Mouse (Mus musculus): ENCODE measurements around the gene Zgrf1. TPM values are rescaled to one million over a fixed set of nuclear protein-coding genes. Genes with fewer than 3 reads are reported as not detected.

The Zgrf1 gene
- total and polyA plus RNA-seq, 3 experiments: 2.4 to 106 (median 36.5) TPM

- ATAC-seq (ENCODE audit: extremely low read depth, insufficient number of reproducible peaks, low FRiP score, poor library complexity, severe bottlenecking) (no peak), DNase-seq (ENCODE audit: low spot score) (no peak)
- Histone ChIP-seq H3K4me3 (ENCODE audit: low read depth, low read length) (no peak overlapping the region), H3K27me3 (ENCODE audit: insufficient read depth, low read length) (peaks cover 55% of the 10 kb centered on the region), H3K36me3 (replicated peaks) (no peaks in the 10 kb centered on the region), H3K4me1 (ENCODE audit: insufficient read depth, low read depth, low read length) (no peaks in the 10 kb centered on the region), H3K9me3 (replicated peaks) (no peaks in the 10 kb centered on the region)
- TF ChIP-seq GATA2 (IDR thresholded peaks at IDR 0.05; ENCODE audit: borderline replicate concordance, low read depth, low read length) (no peak), GATA1 (IDR thresholded peaks at IDR 0.05; ENCODE audit: borderline replicate concordance, low read length) (no peak), POLR2AphosphoS5 (IDR thresholded peaks at IDR 0.05; ENCODE audit: insufficient replicate concordance, low read depth, low read length) (no peak), TAL1 (conservative IDR thresholded peaks at IDR 0.05; ENCODE audit: low read depth, low read length) (no peak), CTCF (IDR thresholded peaks at IDR 0.05; ENCODE audit: low read depth, low read length) (no peak)
Observed at GRCm38 (mm10) chr3:127639875-127640761, 86.8 kb downstream of the Zgrf1 start.

- DNase-seq (ENCODE audit: low spot score) (no peak), ATAC-seq (ENCODE audit: extremely low read depth, insufficient number of reproducible peaks, low FRiP score, poor library complexity, severe bottlenecking) (no peak)
- Histone ChIP-seq H3K9me3 (replicated peaks) (no peaks in the 10 kb centered on the region), H3K4me1 (ENCODE audit: insufficient read depth, low read depth, low read length) (no peaks in the 10 kb centered on the region), H3K36me3 (replicated peaks) (no peaks in the 10 kb centered on the region), H3K4me3 (ENCODE audit: low read depth, low read length) (no peak overlapping the region), H3K27me3 (ENCODE audit: insufficient read depth, low read length) (peaks cover 53% of the 10 kb centered on the region)
- TF ChIP-seq GATA1 (IDR thresholded peaks at IDR 0.05; ENCODE audit: borderline replicate concordance, low read length) (no peak), GATA2 (IDR thresholded peaks at IDR 0.05; ENCODE audit: borderline replicate concordance, low read depth, low read length) (no peak), POLR2AphosphoS5 (IDR thresholded peaks at IDR 0.05; ENCODE audit: insufficient replicate concordance, low read depth, low read length) (no peak), TAL1 (conservative IDR thresholded peaks at IDR 0.05; ENCODE audit: low read depth, low read length) (no peak), CTCF (IDR thresholded peaks at IDR 0.05; ENCODE audit: low read depth, low read length) (no peak)
Observed at GRCm38 (mm10) chr3:127640762-127641700, 87.7 kb downstream of the Zgrf1 start.

- TF ChIP-seq GATA2 (IDR thresholded peaks at IDR 0.05; ENCODE audit: borderline replicate concordance, low read depth, low read length): no peak
- TF ChIP-seq POLR2AphosphoS5 (IDR thresholded peaks at IDR 0.05; ENCODE audit: insufficient replicate concordance, low read depth, low read length): no peak
- no peak for TF ChIP-seq CTCF (IDR thresholded peaks at IDR 0.05; ENCODE audit: low read depth, low read length)
- TF ChIP-seq GATA1 (IDR thresholded peaks at IDR 0.05; ENCODE audit: borderline replicate concordance, low read length): no peak
- TF ChIP-seq TAL1 (conservative IDR thresholded peaks at IDR 0.05; ENCODE audit: low read depth, low read length): no peak
- Histone ChIP-seq H3K4me3 (ENCODE audit: low read depth, low read length) (no peak overlapping the region), H3K4me1 (ENCODE audit: insufficient read depth, low read depth, low read length) (no peaks in the 10 kb centered on the region), H3K27me3 (ENCODE audit: insufficient read depth, low read length) (peaks cover 50% of the 10 kb centered on the region), H3K36me3 (replicated peaks) (no peaks in the 10 kb centered on the region), H3K9me3 (replicated peaks) (no peaks in the 10 kb centered on the region)
- no peak for DNase-seq (ENCODE audit: low spot score)
- ATAC-seq (ENCODE audit: extremely low read depth, insufficient number of reproducible peaks, low FRiP score, poor library complexity, severe bottlenecking): no peak
Observed at GRCm38 (mm10) chr3:127642211-127642610, 88.9 kb downstream of the Zgrf1 start.

GRCm38 (mm10) chr3:127646156-127646825, 93.0 kb downstream of the Zgrf1 start:
- no peaks in the 10 kb centered on the region for H3K36me3 ChIP-seq (replicated peaks)
- TF ChIP-seq GATA1 (IDR thresholded peaks at IDR 0.05; ENCODE audit: borderline replicate concordance, low read length): no peak
- no peak for TF ChIP-seq TAL1 (conservative IDR thresholded peaks at IDR 0.05; ENCODE audit: low read depth, low read length)
- no peak for TF ChIP-seq CTCF (IDR thresholded peaks at IDR 0.05; ENCODE audit: low read depth, low read length)
- no peak for TF ChIP-seq POLR2AphosphoS5 (IDR thresholded peaks at IDR 0.05; ENCODE audit: insufficient replicate concordance, low read depth, low read length)
- TF ChIP-seq GATA2 (IDR thresholded peaks at IDR 0.05; ENCODE audit: borderline replicate concordance, low read depth, low read length): no peak
- H3K4me3 ChIP-seq (ENCODE audit: low read depth, low read length): no peak overlapping the region
- peaks cover 16% of the 10 kb centered on the region for H3K27me3 ChIP-seq (ENCODE audit: insufficient read depth, low read length)
- ATAC-seq (ENCODE audit: extremely low read depth, insufficient number of reproducible peaks, low FRiP score, poor library complexity, severe bottlenecking): no peak
- no peak for DNase-seq (ENCODE audit: low spot score)
- no peaks in the 10 kb centered on the region for H3K9me3 ChIP-seq (replicated peaks)
- no peaks in the 10 kb centered on the region for H3K4me1 ChIP-seq (ENCODE audit: insufficient read depth, low read depth, low read length)

GRCm38 (mm10) chr3:127651742-127652653, 98.7 kb downstream of the Zgrf1 start:
- no peak for DNase-seq (ENCODE audit: low spot score)
- H3K4me1 ChIP-seq (ENCODE audit: insufficient read depth, low read depth, low read length): no peaks in the 10 kb centered on the region
- peaks cover 6% of the 10 kb centered on the region; the same call in 1 of the 2 replicates for H3K27me3 ChIP-seq (ENCODE audit: insufficient read depth, low read length)
- TF ChIP-seq POLR2AphosphoS5 (IDR thresholded peaks at IDR 0.05; ENCODE audit: insufficient replicate concordance, low read depth, low read length): no peak
- no peak for TF ChIP-seq GATA1 (IDR thresholded peaks at IDR 0.05; ENCODE audit: borderline replicate concordance, low read length)
- TF ChIP-seq CTCF (IDR thresholded peaks at IDR 0.05; ENCODE audit: low read depth, low read length): no peak
- no peak for ATAC-seq (ENCODE audit: extremely low read depth, insufficient number of reproducible peaks, low FRiP score, poor library complexity, severe bottlenecking)
- no peaks in the 10 kb centered on the region for H3K9me3 ChIP-seq (replicated peaks)
- H3K4me3 ChIP-seq (ENCODE audit: low read depth, low read length): no peak overlapping the region
- H3K36me3 ChIP-seq (replicated peaks): no peaks in the 10 kb centered on the region

Data from G1E (cell line).